Comparison of ENCODE assay signal across 9 mouse cellular contexts in the genomic region with DNA sequence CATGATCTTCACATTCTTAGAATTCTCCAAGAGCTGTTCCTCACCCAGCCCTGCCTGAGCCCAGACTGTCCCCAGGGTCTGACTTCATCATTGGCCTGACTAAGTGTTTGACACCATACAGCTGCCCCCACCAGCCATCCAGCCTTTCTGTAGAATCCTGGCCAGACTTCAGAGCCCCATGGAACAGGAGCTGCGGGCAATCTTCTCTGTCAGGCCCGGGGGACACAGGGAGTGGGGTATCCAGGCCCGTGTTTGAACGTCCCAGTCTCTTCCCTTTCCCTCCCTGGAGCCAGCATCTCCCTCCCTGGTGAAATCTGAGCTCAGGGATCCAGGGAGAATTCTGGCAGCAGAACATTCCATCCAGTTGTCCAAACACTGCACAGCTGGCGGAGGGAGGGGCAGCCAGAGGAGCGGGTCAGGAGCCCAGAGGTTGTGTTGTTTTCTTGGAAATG. TPM values are rescaled to one million over a fixed set of nuclear protein-coding genes. Genes with fewer than 3 reads are reported as not detected.
DNase-seq lines count a peak whose midpoint lies in the region; ATAC-seq and TF ChIP-seq lines count a peak whose summit lies in the region.
"Had no signal": no experiment of that assay in that cellular context is flagged by ENCODE, and none has a peak within 500 bp of the region (broad histone marks: within the 10 kb centered on the region; RNA-seq: fewer than 3 reads in every experiment).

No protein-coding gene starts in this region.

- H3K27ac ChIP-seq in spleen, adult 2 months (ENCODE audit: insufficient read depth, low read length): peak overlapping the region; percentile 32; the same call in 1 of the 2 replicates
- peak overlapping the region; percentile 95 for H3K27ac ChIP-seq in limb, embryonic 13.5 days

- no peak for DNase-seq in spleen, adult 2 months (ENCODE audit: low read depth in 1 of 2, low spot score in 2 of 2)
- no peak for DNase-seq in spleen, postnatal 36 days (ENCODE audit: low spot score in 2 of 2)
- peak; percentile 88 for DNase-seq in heart, adult 9 months (ENCODE audit: low spot score in 2 of 2)
- peak; percentile 75 for DNase-seq in skeletal muscle tissue, adult 2 months (ENCODE audit: low read depth, low spot score)
- DNase-seq in cerebellum, adult 8-10 months: no peak

- ATAC-seq in limb, embryonic 13.5 days (ENCODE audit: low FRiP score, low read depth): peak; percentile 39
- ATAC-seq in monocyte, adult 5-6 weeks (replicated peaks; ENCODE audit: insufficient number of reproducible peaks, low FRiP score, low TSS enrichment, poor library complexity, severe bottlenecking): no peak
- no peak for ATAC-seq in granulocyte monocyte progenitor cell, adult 5-6 weeks (replicated peaks; ENCODE audit: poor library complexity, severe bottlenecking)

- 0 out of 2 replicates have a peak, but pooled peaks cover under 1% of the 10 kb centered on the region for H3K4me1 ChIP-seq in spleen, adult 2 months (ENCODE audit: control insufficient read depth, insufficient read depth, insufficient read length)
- H3K4me1 ChIP-seq in limb, embryonic 13.5 days: peaks cover 42% of the 10 kb centered on the region

- no peak for TF ChIP-seq CTCF in spleen, adult 2 months (IDR thresholded peaks at IDR 0.05; ENCODE audit: extremely low read depth, insufficient read depth, insufficient read length, insufficient replicate concordance)

- H3K27me3 ChIP-seq in spleen, adult 2 months (ENCODE audit: control insufficient read depth, insufficient read depth, low read length): no peaks in the 10 kb centered on the region
- H3K27me3 ChIP-seq in limb, embryonic 13.5 days: no peaks in the 10 kb centered on the region

- H3K9ac ChIP-seq in limb, embryonic 13.5 days: peak overlapping the region; percentile 59
- H3K9ac ChIP-seq: midbrain, embryonic 12.5 days had no signal

- H3K4me3 ChIP-seq in spleen, adult 2 months (ENCODE audit: extremely low read depth, insufficient read depth, insufficient read length): no peak overlapping the region
- H3K4me3 ChIP-seq in limb, embryonic 13.5 days: no peak overlapping the region
- H3K4me3 ChIP-seq: midbrain, embryonic 12.5 days had no signal

- H3K9me3 ChIP-seq in limb, embryonic 13.5 days: no peaks in the 10 kb centered on the region
- H3K9me3 ChIP-seq: midbrain, embryonic 12.5 days had no signal

- WGBS in spleen, adult 2 months: 87% methylated on average over 6 of the region's 6 CpGs
- 6% methylated on average over 6 of the region's 6 CpGs for WGBS in limb, embryonic 13.5 days

- H3K4me2 ChIP-seq in limb, embryonic 13.5 days (replicated peaks): peak overlapping the region; percentile 31
- H3K4me2 ChIP-seq: midbrain, embryonic 12.5 days had no signal

- no peaks in the 10 kb centered on the region for H3K36me3 ChIP-seq in spleen, adult 2 months (ENCODE audit: control insufficient read depth, insufficient read depth, low read length)
- no peaks in the 10 kb centered on the region for H3K36me3 ChIP-seq in limb, embryonic 13.5 days
- H3K36me3 ChIP-seq: midbrain, embryonic 12.5 days had no signal

- no peak for TF ChIP-seq POLR2A in spleen, adult 2 months (IDR thresholded peaks at IDR 0.05; ENCODE audit: low read depth, low read length)

RNA-seq across cellular contexts. Expression of a gene that starts 11.4 kb away (rescaled TPM):
- 73.5 and 77.8 TPM in 2 replicates for polyA plus RNA-seq in spleen, adult 2 months (2012; rRNA removed)
- polyA plus RNA-seq in limb, embryonic 13.5 days (2015; fragmentation: Nextera tagmentation; extraction: Ambion mirVana): 40.6 and 45.2 TPM in 2 replicates
- 0.39 to 3.0 TPM in 2 of 3 replicates, not detected in the other for total RNA-seq in monocyte, adult 5-6 weeks (2017)
- total RNA-seq in granulocyte monocyte progenitor cell, adult 5-6 weeks (2014; fragmentation: Nextera tagmentation): 3.7 and 8.2 TPM in 2 replicates
- total RNA-seq in granulocyte monocyte progenitor cell, adult 5-6 weeks (2017): 1.9 and 2.8 TPM in 2 replicates

RNA-seq across cellular contexts. Expression of a gene that starts 11.4 kb away (rescaled TPM):
- polyA plus RNA-seq in spleen, adult 2 months (2012; rRNA removed): 0.14 and 0.20 TPM in 2 replicates
- polyA plus RNA-seq in limb, embryonic 13.5 days (2015; fragmentation: Nextera tagmentation; extraction: Ambion mirVana): 2.0 and 2.1 TPM in 2 replicates
- total RNA-seq in monocyte, adult 5-6 weeks (2017): 0.21 TPM in 1 of 3 replicates, not detected in the others
- not detected in 2 replicates for total RNA-seq in granulocyte monocyte progenitor cell, adult 5-6 weeks (2014; fragmentation: Nextera tagmentation)
- total RNA-seq in granulocyte monocyte progenitor cell, adult 5-6 weeks (2017): 0.09 TPM in 1 of 2 replicates, not detected in the other

RNA-seq across cellular contexts. Expression of a gene that starts 28.5 kb away (rescaled TPM):
- 22.0 and 24.3 TPM in 2 replicates for polyA plus RNA-seq in spleen, adult 2 months (2012; rRNA removed)
- 10.0 and 10.8 TPM in 2 replicates for polyA plus RNA-seq in limb, embryonic 13.5 days (2015; fragmentation: Nextera tagmentation; extraction: Ambion mirVana)
- 1.1 TPM in 1 of 3 replicates, not detected in the others for total RNA-seq in monocyte, adult 5-6 weeks (2017)
- total RNA-seq in granulocyte monocyte progenitor cell, adult 5-6 weeks (2014; fragmentation: Nextera tagmentation): 0.38 and 0.97 TPM in 2 replicates
- total RNA-seq in granulocyte monocyte progenitor cell, adult 5-6 weeks (2017): 0.22 and 1.4 TPM in 2 replicates

RNA-seq across cellular contexts. Expression of a gene that starts 32.5 kb away (rescaled TPM):
- 3,609 and 4,045 TPM in 2 replicates for polyA plus RNA-seq in spleen, adult 2 months (2012; rRNA removed)
- polyA plus RNA-seq in limb, embryonic 13.5 days (2015; fragmentation: Nextera tagmentation; extraction: Ambion mirVana): 1,470 and 1,484 TPM in 2 replicates
- total RNA-seq in monocyte, adult 5-6 weeks (2017): 676 to 886 TPM (median 682 TPM) in 3 replicates
- 806 and 810 TPM in 2 replicates for total RNA-seq in granulocyte monocyte progenitor cell, adult 5-6 weeks (2014; fragmentation: Nextera tagmentation)
- total RNA-seq in granulocyte monocyte progenitor cell, adult 5-6 weeks (2017): 350 and 359 TPM in 2 replicates

Comparison
In these comparisons a context has a peak if more than half of its experiments do, and no peak if none do; other contexts are left out.
1. DNase-seq: peak in heart, adult 9 months (2 of 2) and skeletal muscle tissue, adult 2 months (single experiment); none in spleen, adult 2 months (0 of 2), spleen, postnatal 36 days (0 of 2) and cerebellum, adult 8-10 months (single experiment).